Mouse (Mus musculus): ENCODE data around the gene Chd6. TPM values are rescaled to one million over a fixed set of nuclear protein-coding genes. Genes with fewer than 3 reads are reported as not detected.

The Chd6 gene
- polyA plus RNA-seq, 1 experiment from 2014 or later: 30.8 TPM

GRCm38 (mm10) chr2:161090746-161091405, 18.0 kb downstream of the Chd6 start:
- H3K27ac ChIP-seq (ENCODE audit: low read length): no peak overlapping the region
- no peak overlapping the region for H3K4me3 ChIP-seq (ENCODE audit: low read depth, low read length)
- H3K4me2 ChIP-seq (ENCODE audit: low read length): no peak overlapping the region
- no peak for ATAC-seq
- H3K27me3 ChIP-seq (ENCODE audit: control insufficient read depth, insufficient read depth, low read depth, low read length): no peaks in the 10 kb centered on the region
- no peak overlapping the region for H3K9ac ChIP-seq (ENCODE audit: low read depth, low read length)
- no peaks in the 10 kb centered on the region for H3K36me3 ChIP-seq (ENCODE audit: control insufficient read depth, insufficient read depth, low read length)
- WGBS: 91% methylated on average over 6 of the region's 6 CpGs
- no peaks in the 10 kb centered on the region for H3K9me3 ChIP-seq (replicated peaks; ENCODE audit: control insufficient read depth, low read length, poor library complexity, severe bottlenecking)
- no peaks in the 10 kb centered on the region; the same call in 1 of the 2 replicates for H3K4me1 ChIP-seq (ENCODE audit: control insufficient read depth, insufficient read depth, low read length)

DNA sequence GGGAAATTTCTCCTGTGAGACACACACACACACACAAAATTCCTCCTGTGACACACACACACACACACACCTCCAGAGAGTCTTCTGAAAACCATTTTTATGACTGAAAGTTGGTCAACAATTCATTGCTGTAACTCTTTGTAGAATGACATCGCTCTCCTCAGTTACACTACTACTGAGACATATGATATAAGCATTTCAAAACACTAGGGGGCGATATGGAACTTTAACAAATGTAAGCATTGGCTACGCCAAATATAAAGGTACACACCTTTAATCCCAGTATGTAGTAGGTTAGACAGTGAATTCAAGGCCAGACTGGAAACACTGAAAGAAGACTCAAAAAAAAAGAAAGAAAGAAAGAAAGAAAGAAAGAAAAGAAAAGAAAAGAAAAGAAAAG, 18.7 kb downstream of the Chd6 start:
- Histone ChIP-seq H3K36me3 (ENCODE audit: control insufficient read depth, insufficient read depth, low read length) (no peaks in the 10 kb centered on the region), H3K9ac (ENCODE audit: low read depth, low read length) (no peak overlapping the region), H3K4me1 (ENCODE audit: control insufficient read depth, insufficient read depth, low read length) (no peaks in the 10 kb centered on the region; the same call in 1 of the 2 replicates), H3K4me3 (ENCODE audit: low read depth, low read length) (no peak overlapping the region), H3K4me2 (ENCODE audit: low read length) (no peak overlapping the region), H3K27me3 (ENCODE audit: control insufficient read depth, insufficient read depth, low read depth, low read length) (no peaks in the 10 kb centered on the region), H3K9me3 (replicated peaks; ENCODE audit: control insufficient read depth, low read length, poor library complexity, severe bottlenecking) (no peaks in the 10 kb centered on the region), H3K27ac (ENCODE audit: low read length) (no peak overlapping the region)
- WGBS: 64% methylated on average over 3 of the region's 3 CpGs
- no peak for ATAC-seq

DNA sequence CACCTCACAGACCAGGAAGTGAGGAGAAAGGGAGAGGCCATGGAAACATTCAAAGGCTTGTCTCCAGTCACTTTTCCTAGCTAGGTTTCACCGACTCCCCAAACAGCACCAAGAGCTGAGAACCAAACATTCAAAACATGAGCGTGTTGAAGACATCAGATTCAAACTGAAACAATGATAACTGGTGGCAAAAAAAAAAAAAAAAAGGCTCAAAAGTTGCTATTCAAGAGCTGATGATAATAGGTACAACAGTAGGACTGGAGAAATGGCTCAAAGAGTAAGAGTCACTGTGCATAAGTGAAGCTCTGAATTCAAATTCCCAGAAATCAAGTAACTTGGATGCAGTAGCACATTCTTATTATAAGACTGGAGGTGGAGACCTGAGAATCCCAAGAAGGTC, 30.3 kb downstream of the Chd6 start:
- 94% methylated on average over 2 of the region's 2 CpGs for WGBS
- Histone ChIP-seq H3K36me3 (ENCODE audit: control insufficient read depth, insufficient read depth, low read length) (no peaks in the 10 kb centered on the region), H3K9ac (ENCODE audit: low read depth, low read length) (no peak overlapping the region), H3K9me3 (replicated peaks; ENCODE audit: control insufficient read depth, low read length, poor library complexity, severe bottlenecking) (no peaks in the 10 kb centered on the region), H3K27ac (ENCODE audit: low read length) (no peak overlapping the region), H3K4me3 (ENCODE audit: low read depth, low read length) (no peak overlapping the region), H3K27me3 (ENCODE audit: control insufficient read depth, insufficient read depth, low read depth, low read length) (no peaks in the 10 kb centered on the region), H3K4me2 (ENCODE audit: low read length) (no peak overlapping the region), H3K4me1 (ENCODE audit: control insufficient read depth, insufficient read depth, low read length) (peaks cover 2% of the 10 kb centered on the region; the same call in 1 of the 2 replicates)
- no peak for ATAC-seq

- H3K4me1 ChIP-seq (ENCODE audit: control insufficient read depth, insufficient read depth, low read length): peaks cover 2% of the 10 kb centered on the region; the same call in 1 of the 2 replicates
- no peaks in the 10 kb centered on the region for H3K27me3 ChIP-seq (ENCODE audit: control insufficient read depth, insufficient read depth, low read depth, low read length)
- H3K4me3 ChIP-seq (ENCODE audit: low read depth, low read length): no peak overlapping the region
- H3K4me2 ChIP-seq (ENCODE audit: low read length): no peak overlapping the region
- no peaks in the 10 kb centered on the region for H3K9me3 ChIP-seq (replicated peaks; ENCODE audit: control insufficient read depth, low read length, poor library complexity, severe bottlenecking)
- H3K9ac ChIP-seq (ENCODE audit: low read depth, low read length): no peak overlapping the region
- no peaks in the 10 kb centered on the region for H3K36me3 ChIP-seq (ENCODE audit: control insufficient read depth, insufficient read depth, low read length)
- no peak for ATAC-seq
- no peak overlapping the region for H3K27ac ChIP-seq (ENCODE audit: low read length)
- 91% methylated on average over 4 of the region's 4 CpGs for WGBS
These were observed 32.6 kb downstream of the Chd6 start for GRCm38 (mm10) chr2:161076262-161076661.

DNA sequence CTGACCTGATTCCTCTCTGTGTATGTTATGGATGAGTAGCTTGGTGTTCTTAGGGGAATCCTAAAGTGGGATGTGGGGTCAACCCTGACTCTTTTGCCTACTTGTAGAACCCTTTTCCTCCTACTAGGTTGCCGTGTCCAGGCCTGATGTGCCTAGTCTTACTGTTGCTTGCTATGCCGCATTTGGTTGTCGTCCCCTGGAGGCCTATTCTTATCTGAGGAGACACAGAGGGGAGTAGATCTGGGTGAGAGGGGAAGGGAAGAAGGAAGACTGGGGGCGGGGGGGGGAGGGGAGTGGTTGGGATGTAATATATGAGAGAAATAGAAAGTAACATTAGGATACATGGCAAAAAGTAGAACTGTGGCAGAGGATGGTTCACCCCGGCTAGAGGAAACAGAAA, 33.3 kb downstream of the Chd6 start:
- no peaks in the 10 kb centered on the region for H3K9me3 ChIP-seq (replicated peaks; ENCODE audit: control insufficient read depth, low read length, poor library complexity, severe bottlenecking)
- no peak for ATAC-seq
- H3K27ac ChIP-seq (ENCODE audit: low read length): no peak overlapping the region
- H3K27me3 ChIP-seq (ENCODE audit: control insufficient read depth, insufficient read depth, low read depth, low read length): no peaks in the 10 kb centered on the region
- no peak overlapping the region for H3K9ac ChIP-seq (ENCODE audit: low read depth, low read length)
- no peak overlapping the region for H3K4me2 ChIP-seq (ENCODE audit: low read length)
- WGBS: 96% methylated on average over 5 of the region's 5 CpGs
- peaks cover 2% of the 10 kb centered on the region; the same call in 1 of the 2 replicates for H3K4me1 ChIP-seq (ENCODE audit: control insufficient read depth, insufficient read depth, low read length)
- H3K36me3 ChIP-seq (ENCODE audit: control insufficient read depth, insufficient read depth, low read length): no peaks in the 10 kb centered on the region
- H3K4me3 ChIP-seq (ENCODE audit: low read depth, low read length): no peak overlapping the region

DNA sequence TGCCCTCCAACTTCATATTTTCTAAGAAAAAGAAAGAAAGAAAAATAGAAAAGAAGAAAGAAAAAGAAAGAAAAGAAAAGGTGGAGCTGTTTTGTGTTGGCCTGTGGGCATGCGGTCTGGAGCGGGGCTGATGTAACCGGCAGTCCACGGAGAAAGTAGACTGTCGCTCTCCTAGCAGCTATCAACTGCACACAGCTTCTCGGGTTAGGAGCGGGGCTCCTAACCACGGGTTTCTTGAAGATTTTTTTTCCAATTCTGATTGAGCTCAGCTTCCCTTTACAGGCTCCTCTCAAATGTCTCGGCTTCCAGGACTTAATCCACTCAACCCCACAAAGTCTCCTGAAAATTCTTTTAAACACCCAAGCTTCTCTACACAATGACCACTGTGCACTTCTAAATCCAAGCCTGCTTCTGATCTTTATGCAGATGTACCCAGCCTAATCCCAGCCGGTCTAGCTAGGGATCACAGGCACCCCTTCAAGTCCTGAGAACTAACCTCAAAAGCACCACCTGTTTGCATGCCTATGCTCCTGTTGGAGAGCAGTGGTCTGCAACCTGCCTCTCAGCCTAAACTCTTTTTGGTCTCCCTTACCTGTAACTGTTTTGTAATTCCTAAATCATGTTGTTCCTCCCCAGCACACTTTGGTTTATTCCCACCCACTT, 42.6 kb downstream of the Chd6 start:
- no peak for ATAC-seq

DNA sequence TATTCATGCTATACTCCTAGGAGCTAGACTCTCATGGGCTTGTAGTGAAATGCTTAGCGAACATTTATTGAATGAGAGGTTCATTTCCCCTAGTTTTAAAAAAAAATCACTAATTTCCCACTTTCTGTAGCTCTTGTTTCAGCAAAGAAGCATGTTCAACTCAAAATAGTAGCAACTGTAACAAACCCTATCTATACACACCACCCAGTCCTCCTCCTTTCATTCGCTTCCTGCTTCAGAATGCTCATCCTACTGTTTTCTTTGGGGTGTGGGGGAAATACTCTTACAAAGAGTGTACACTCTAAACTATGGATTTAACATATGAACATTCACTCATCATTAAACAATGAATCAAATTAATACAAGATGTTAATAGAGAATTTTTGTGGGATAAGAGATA, 43.3 kb downstream of the Chd6 start:
- Histone ChIP-seq H3K4me1 (ENCODE audit: control insufficient read depth, insufficient read depth, low read length) (peaks cover 9% of the 10 kb centered on the region), H3K9ac (ENCODE audit: low read depth, low read length) (no peak overlapping the region), H3K4me3 (ENCODE audit: low read depth, low read length) (no peak overlapping the region), H3K9me3 (replicated peaks; ENCODE audit: control insufficient read depth, low read length, poor library complexity, severe bottlenecking) (no peaks in the 10 kb centered on the region), H3K27me3 (ENCODE audit: control insufficient read depth, insufficient read depth, low read depth, low read length) (no peaks in the 10 kb centered on the region), H3K27ac (ENCODE audit: low read length) (no peak overlapping the region), H3K36me3 (ENCODE audit: control insufficient read depth, insufficient read depth, low read length) (no peaks in the 10 kb centered on the region), H3K4me2 (ENCODE audit: low read length) (no peak overlapping the region)
- 82% methylated on average over 2 of the region's 2 CpGs for WGBS
- ATAC-seq: no peak

More for the DNA sequence above, 42.6 kb downstream of the Chd6 start:
- Histone ChIP-seq H3K36me3 (ENCODE audit: control insufficient read depth, insufficient read depth, low read length) (no peaks in the 10 kb centered on the region), H3K27me3 (ENCODE audit: control insufficient read depth, insufficient read depth, low read depth, low read length) (no peaks in the 10 kb centered on the region), H3K4me3 (ENCODE audit: low read depth, low read length) (no peak overlapping the region), H3K9ac (ENCODE audit: low read depth, low read length) (no peak overlapping the region), H3K4me2 (ENCODE audit: low read length) (no peak overlapping the region), H3K4me1 (ENCODE audit: control insufficient read depth, insufficient read depth, low read length) (peaks cover 9% of the 10 kb centered on the region), H3K9me3 (replicated peaks; ENCODE audit: control insufficient read depth, low read length, poor library complexity, severe bottlenecking) (no peaks in the 10 kb centered on the region), H3K27ac (ENCODE audit: low read length) (peak overlapping the region; percentile 42; the same call in 1 of the 2 replicates)
- 14% methylated on average over 10 of the region's 10 CpGs for WGBS

DNA sequence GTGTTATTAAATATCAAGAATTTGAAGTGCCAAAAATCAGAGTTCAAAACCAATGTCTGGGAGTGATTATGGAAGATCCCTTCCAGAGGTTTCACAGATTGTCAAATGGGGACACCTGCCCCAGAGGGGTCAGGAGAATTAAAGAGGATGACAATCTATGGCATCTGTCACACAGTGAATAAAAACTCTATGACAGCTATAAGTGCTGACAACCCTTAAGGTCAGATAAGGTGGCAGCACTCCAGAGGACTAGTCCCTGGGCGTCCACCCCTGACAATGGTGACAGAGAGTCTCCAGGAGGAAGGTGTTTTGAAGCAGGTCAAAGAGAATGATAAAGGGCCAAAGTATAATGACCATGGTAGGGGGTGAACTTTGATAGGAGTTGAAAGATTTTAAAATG, 44.0 kb downstream of the Chd6 start:
- Histone ChIP-seq H3K4me3 (ENCODE audit: low read depth, low read length) (no peak overlapping the region), H3K27me3 (ENCODE audit: control insufficient read depth, insufficient read depth, low read depth, low read length) (no peaks in the 10 kb centered on the region), H3K36me3 (ENCODE audit: control insufficient read depth, insufficient read depth, low read length) (no peaks in the 10 kb centered on the region), H3K4me1 (ENCODE audit: control insufficient read depth, insufficient read depth, low read length) (peaks cover 9% of the 10 kb centered on the region), H3K9me3 (replicated peaks; ENCODE audit: control insufficient read depth, low read length, poor library complexity, severe bottlenecking) (no peaks in the 10 kb centered on the region), H3K4me2 (ENCODE audit: low read length) (no peak overlapping the region), H3K27ac (ENCODE audit: low read length) (no peak overlapping the region), H3K9ac (ENCODE audit: low read depth, low read length) (no peak overlapping the region)
- no peak for ATAC-seq
- WGBS: 74% methylated on average over 1 of the region's 1 CpGs

- 0 out of 2 replicates have a peak, but pooled peaks cover 3% of the 10 kb centered on the region for H3K36me3 ChIP-seq (ENCODE audit: control insufficient read depth, insufficient read depth, low read length)
- WGBS: 80% methylated on average over 4 of the region's 4 CpGs
- no peak overlapping the region for H3K4me3 ChIP-seq (ENCODE audit: low read depth, low read length)
These were observed 50.0 kb downstream of the Chd6 start for GRCm38 (mm10) chr2:161058841-161059240.

More at GRCm38 (mm10) chr2:161058841-161059240, 50.0 kb downstream of the Chd6 start:
- Histone ChIP-seq H3K27ac (ENCODE audit: low read length) (no peak overlapping the region), H3K27me3 (ENCODE audit: control insufficient read depth, insufficient read depth, low read depth, low read length) (no peaks in the 10 kb centered on the region), H3K4me2 (ENCODE audit: low read length) (no peak overlapping the region), H3K9ac (ENCODE audit: low read depth, low read length) (no peak overlapping the region), H3K4me1 (ENCODE audit: control insufficient read depth, insufficient read depth, low read length) (peaks cover 6% of the 10 kb centered on the region; the same call in 1 of the 2 replicates), H3K9me3 (replicated peaks; ENCODE audit: control insufficient read depth, low read length, poor library complexity, severe bottlenecking) (no peaks in the 10 kb centered on the region)
- ATAC-seq: no peak

Data from midbrain, embryonic 16.5 days (tissue).